Mouse (Mus musculus) heart, postnatal 0 days (tissue): ENCODE results near the gene Cldn7. TPM values are rescaled to one million over a fixed set of nuclear protein-coding genes. Genes with fewer than 3 reads are reported as not detected.
A peak's percentile ranks its signal among the peaks of the same experiment; 100 is the strongest.

Experiments
- ATAC-seq: fragments of 200-750 bp; cut with Nextera tagmentation; 2 replicates; pipeline ENCODE4 v1.8.0; 2017; ENCODE audit warnings: low read depth, moderate number of reproducible peaks, moderate library complexity; ENCODE audit not compliant: insufficient read depth
- DNase-seq: peaks from one replicate; pipeline ENCODE4 v3.0.0-alpha.2; 2016; ENCODE audit warnings: low spot score
- H3K27ac ChIP-seq: fragments of 300-500 bp; sonication (generic); 2 replicates; pipeline ENCODE4 v1.5.1; 2014; ENCODE audit warnings: low read depth, mild to moderate bottlenecking
- H3K27me3 ChIP-seq: fragments of 300-500 bp; sonication (generic); 2 replicates; pipeline ENCODE4 v1.6.1; 2014; ENCODE audit warnings: low read length, mixed read lengths; ENCODE audit not compliant: control insufficient read depth, insufficient read depth
- H3K36me3 ChIP-seq: fragments of 300-500 bp; sonication (generic); replicated peaks from 2 replicates; pipeline ENCODE4 v1.6.1; 2014; ENCODE audit warnings: low read length, mixed read lengths; ENCODE audit not compliant: control insufficient read depth, insufficient read depth
- H3K4me1 ChIP-seq: fragments of 300-500 bp; sonication (generic); 2 replicates; pipeline ENCODE4 v1.6.1; 2014; ENCODE audit warnings: antibody characterized with exemption; ENCODE audit not compliant: control insufficient read depth, insufficient read depth
- H3K4me2 ChIP-seq: fragments of 300-500 bp; sonication (generic); 2 replicates; pipeline ENCODE4 v1.6.1; 2014; ENCODE audit warnings: low read depth, mild to moderate bottlenecking, low read length, moderate library complexity
- H3K4me3 ChIP-seq: fragments of 300-500 bp; sonication (generic); 2 replicates; pipeline ENCODE4 v1.5.1; 2014; ENCODE audit warnings: low read depth, low read length
- H3K9ac ChIP-seq: fragments of 300-500 bp; sonication (generic); replicated peaks from 2 replicates; pipeline ENCODE4 v1.6.1; 2014; ENCODE audit warnings: low read depth, low read length, mixed read lengths
- H3K9me3 ChIP-seq: fragments of 300-500 bp; sonication (generic); replicated peaks from 2 replicates; pipeline ENCODE4 v1.6.1; 2016; ENCODE audit warnings: low read length; ENCODE audit not compliant: control insufficient read depth
- CTCF ChIP-seq: IDR thresholded peaks from 2 replicates; pipeline ENCODE4 v1.5.1; 2016; ENCODE audit warnings: antibody characterized with exemption, control low read depth, low read depth
- EP300 ChIP-seq: IDR thresholded peaks from 2 replicates; pipeline ENCODE4 v1.6.1; 2016; ENCODE audit warnings: antibody characterized with exemption, low read depth
- WGBS: fragments of 180-500 bp; shearing (Covaris S2); extraction: QIAGEN DNeasy Blood & Tissue Kit; methylation state at CpG from one replicate; pipeline ENCODE4 v1.1.7; 2014; 5-methylcytosine and 5-hydroxymethylcytosine counted together
- polyA plus RNA-seq: library from polyadenylated mRNA; unstranded; fragments of >200 nt; fragmentation: Nextera tagmentation; extraction: Ambion mirVana; gene quantifications from 2 replicates; pipeline ENCODE4 v1.2.1, GENCODE M21; 2015
- total RNA-seq: library from RNA; depleted of rRNA; stranded (reverse); fragments of >200 nt; gene quantifications from 2 replicates; pipeline ENCODE4 v1.2.3, GENCODE M21; 2014; ENCODE audit warnings: low replicate concordance

Gene Cldn7
- total and polyA plus RNA-seq, 2 experiments from 2014 or later = 0.64 TPM; not detected in 1

- TF ChIP-seq EP300 = no peak
- no peak for TF ChIP-seq CTCF
- H3K9me3 ChIP-seq = no peaks in the 10 kb centered on the region
- no peaks in the 10 kb centered on the region for H3K27me3 ChIP-seq
- ATAC-seq (no peak), DNase-seq (no peak)
- peaks cover 25% of the 10 kb centered on the region for H3K4me1 ChIP-seq
- H3K27ac ChIP-seq = peak within 1 kb of the TSS; percentile 100
- peak within 1 kb of the TSS; percentile 98 for H3K4me2 ChIP-seq
- peaks cover 35% of the 10 kb centered on the region for H3K36me3 ChIP-seq
- H3K4me3 ChIP-seq = peak within 1 kb of the TSS; percentile 99
- peak within 1 kb of the TSS; percentile 100 for H3K9ac ChIP-seq
- under 1% methylated on average over 38 of the region's 43 CpGs for WGBS
Measured at GRCm38 (mm10) chr11:69981141-69981762, 16.7 kb downstream of the Cldn7 start, which contains the start of gene Ctdnep1. Gene Ctdnep1 (plus strand): TSS chr11:69981156.

DNA sequence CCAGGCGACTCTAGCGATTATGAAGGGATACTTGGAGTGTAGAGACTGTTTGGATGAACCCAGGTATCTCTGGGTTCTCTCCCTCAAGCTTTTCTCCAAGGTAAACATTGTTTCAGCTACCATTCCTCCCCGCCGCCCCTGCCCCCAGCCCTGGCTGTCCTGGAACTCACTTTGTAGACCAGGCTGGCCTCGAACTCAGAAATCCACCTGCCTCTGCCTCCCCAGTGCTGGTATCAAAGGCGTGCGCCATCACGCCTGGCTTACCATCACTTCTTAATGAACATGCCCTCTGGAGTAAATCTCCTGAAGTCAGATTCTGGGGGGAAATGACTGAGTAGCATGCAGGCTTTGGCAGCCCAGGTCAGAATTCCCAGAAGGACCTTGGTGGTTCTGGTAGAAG, 17.6 kb downstream of the Cldn7 start, which contains the start of gene Elp5:
TSS of gene Elp5 (minus strand) at position 293 of the 400 bp plus-strand sequence.
- Histone ChIP-seq H3K9me3 (no peaks in the 10 kb centered on the region), H3K9ac (peak within 1 kb of the TSS; percentile 100), H3K4me3 (peak within 1 kb of the TSS; percentile 99), H3K27me3 (no peaks in the 10 kb centered on the region), H3K4me1 (peaks cover 25% of the 10 kb centered on the region), H3K27ac (peak within 1 kb of the TSS; percentile 100), H3K36me3 (peaks cover 40% of the 10 kb centered on the region), H3K4me2 (peak within 1 kb of the TSS; percentile 96)
- WGBS = 46% methylated on average over 8 of the region's 8 CpGs
- DNase-seq (no peak), ATAC-seq (no peak)
- TF ChIP-seq CTCF (no peak), EP300 (no peak)

DNA sequence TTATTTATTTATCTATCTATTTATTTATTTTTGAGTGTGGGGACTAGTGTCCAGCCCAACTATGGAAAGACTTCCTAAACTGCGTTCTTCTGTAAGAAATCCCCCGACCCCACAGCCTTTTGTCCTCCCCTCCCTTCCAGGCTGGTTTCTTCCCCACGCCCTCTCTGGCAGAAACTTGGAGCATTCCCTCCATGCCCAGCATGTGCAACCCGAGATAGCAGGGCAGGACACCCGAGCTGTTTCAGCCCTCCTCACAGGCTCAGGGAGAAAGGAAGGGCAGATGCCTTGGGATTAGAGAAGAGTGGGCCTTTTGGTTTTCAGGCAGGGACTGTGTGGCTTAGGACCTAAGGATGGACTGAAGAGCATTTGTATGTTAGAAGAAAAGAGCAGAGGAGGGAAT, 18.3 kb downstream of the Cldn7 start:
- 12% methylated on average over 5 of the region's 5 CpGs for WGBS
- TF ChIP-seq CTCF (no peak), EP300 (no peak)
- peak overlapping the region; percentile 96 for H3K4me2 ChIP-seq
- H3K27me3 ChIP-seq = no peaks in the 10 kb centered on the region
- H3K9ac ChIP-seq = peak overlapping the region; percentile 100
- ATAC-seq (no peak), DNase-seq (peak; percentile 51)
- H3K4me1 ChIP-seq = peaks cover 25% of the 10 kb centered on the region
- H3K36me3 ChIP-seq = peaks cover 41% of the 10 kb centered on the region
- H3K4me3 ChIP-seq = peak overlapping the region; percentile 99
- H3K27ac ChIP-seq = peak overlapping the region; percentile 100
- no peaks in the 10 kb centered on the region for H3K9me3 ChIP-seq

- Histone ChIP-seq H3K27me3 (no peaks in the 10 kb centered on the region), H3K27ac (peak overlapping the region; percentile 100), H3K4me3 (peak overlapping the region; percentile 99), H3K4me2 (peak overlapping the region; percentile 96), H3K9ac (peak overlapping the region; percentile 100), H3K4me1 (peaks cover 25% of the 10 kb centered on the region), H3K9me3 (no peaks in the 10 kb centered on the region), H3K36me3 (peaks cover 43% of the 10 kb centered on the region)
- TF ChIP-seq CTCF (no peak), EP300 (no peak)
- ATAC-seq = no peak
- no peak for DNase-seq
- WGBS = 62% methylated on average over 4 of the region's 4 CpGs
Measured at GRCm38 (mm10) chr11:69983377-69983776, 18.8 kb downstream of the Cldn7 start.

- Histone ChIP-seq H3K27me3 (no peaks in the 10 kb centered on the region), H3K36me3 (peaks cover 52% of the 10 kb centered on the region), H3K4me3 (no peak overlapping the region), H3K4me1 (peaks cover 23% of the 10 kb centered on the region), H3K9me3 (no peaks in the 10 kb centered on the region), H3K4me2 (no peak overlapping the region), H3K9ac (no peak overlapping the region; the same call in 1 of the 2 replicates), H3K27ac (no peak overlapping the region)
- WGBS = 86% methylated on average over 8 of the region's 8 CpGs
- ATAC-seq (no peak), DNase-seq (no peak)
- no peak for TF ChIP-seq CTCF
- TF ChIP-seq EP300 = no peak
Measured at GRCm38 (mm10) chr11:69984431-69984830, 19.9 kb downstream of the Cldn7 start.
